Comparison of ENCODE assay signal across 9 mouse cellular contexts in genomic region chr9:65725291-65725622, GRCm38 (mm10). TPM values are rescaled to one million over a fixed set of nuclear protein-coding genes. Genes with fewer than 3 reads are reported as not detected.
DNase-seq lines count a peak whose midpoint lies in the region; ATAC-seq lines count a peak whose summit lies in the region.
"Had no signal": no experiment of that assay in that cellular context is flagged by ENCODE, and none has a peak within 500 bp of the region (broad histone marks: within the 10 kb centered on the region; RNA-seq: fewer than 3 reads in every experiment).

No protein-coding gene starts in this region.

- no peak for ATAC-seq in embryonic facial prominence, embryonic 13.5 days (ENCODE audit: insufficient number of reproducible peaks, insufficient read depth, low FRiP score, low TSS enrichment, low read depth)
- ATAC-seq in limb, embryonic 12.5 days (ENCODE audit: insufficient number of reproducible peaks, insufficient read depth, low FRiP score, low TSS enrichment, low read depth) = no peak
- peak; percentile 44; the same call in 1 of the 2 replicates for ATAC-seq in megakaryocyte-erythroid progenitor cell, adult 5-6 weeks (replicated peaks; ENCODE audit: low FRiP score, low TSS enrichment, poor library complexity, severe bottlenecking)
- ATAC-seq: lung, postnatal 0 days had no signal

- no peak overlapping the region for H3K4me2 ChIP-seq in embryonic facial prominence, embryonic 13.5 days
- H3K4me2 ChIP-seq in limb, embryonic 12.5 days = no peak overlapping the region

- no peak overlapping the region for H3K4me3 ChIP-seq in embryonic facial prominence, embryonic 13.5 days
- H3K4me3 ChIP-seq in embryonic facial prominence, embryonic 10.5 days = no peak overlapping the region
- H3K4me3 ChIP-seq in limb, embryonic 12.5 days (replicated peaks) = no peak overlapping the region
- H3K4me3 ChIP-seq in limb, embryonic 10.5 days = no peak overlapping the region

- 64% methylated on average over 4 of the region's 4 CpGs for WGBS in embryonic facial prominence, embryonic 13.5 days
- 70% methylated on average over 4 of the region's 4 CpGs for WGBS in embryonic facial prominence, embryonic 10.5 days
- WGBS in limb, embryonic 12.5 days = 56% methylated on average over 4 of the region's 4 CpGs
- 71% methylated on average over 4 of the region's 4 CpGs for WGBS in limb, embryonic 10.5 days

- H3K36me3 ChIP-seq in embryonic facial prominence, embryonic 13.5 days = peaks cover 16% of the 10 kb centered on the region
- peaks cover 39% of the 10 kb centered on the region for H3K36me3 ChIP-seq in embryonic facial prominence, embryonic 10.5 days (replicated peaks)
- H3K36me3 ChIP-seq in limb, embryonic 12.5 days = peaks cover 15% of the 10 kb centered on the region
- peaks cover 33% of the 10 kb centered on the region for H3K36me3 ChIP-seq in limb, embryonic 10.5 days

- H3K27ac ChIP-seq in embryonic facial prominence, embryonic 13.5 days = peak overlapping the region; percentile 71
- no peak overlapping the region for H3K27ac ChIP-seq in embryonic facial prominence, embryonic 10.5 days (replicated peaks)
- H3K27ac ChIP-seq in limb, embryonic 12.5 days = peak overlapping the region; percentile 57; the same call in 1 of the 2 replicates
- no peak overlapping the region for H3K27ac ChIP-seq in limb, embryonic 10.5 days

- H3K9me3 ChIP-seq in embryonic facial prominence, embryonic 13.5 days = no peaks in the 10 kb centered on the region
- H3K9me3 ChIP-seq in embryonic facial prominence, embryonic 10.5 days = no peaks in the 10 kb centered on the region
- no peaks in the 10 kb centered on the region for H3K9me3 ChIP-seq in limb, embryonic 12.5 days
- H3K9me3 ChIP-seq in limb, embryonic 10.5 days (replicated peaks) = no peaks in the 10 kb centered on the region

- no peaks in the 10 kb centered on the region for H3K27me3 ChIP-seq in embryonic facial prominence, embryonic 13.5 days
- no peaks in the 10 kb centered on the region for H3K27me3 ChIP-seq in embryonic facial prominence, embryonic 10.5 days (replicated peaks; ENCODE audit: low read depth, poor library complexity, severe bottlenecking)
- H3K27me3 ChIP-seq in limb, embryonic 12.5 days = no peaks in the 10 kb centered on the region
- no peaks in the 10 kb centered on the region for H3K27me3 ChIP-seq in limb, embryonic 10.5 days (ENCODE audit: low read depth, poor library complexity, severe bottlenecking)

- H3K4me1 ChIP-seq in embryonic facial prominence, embryonic 13.5 days = peaks cover 15% of the 10 kb centered on the region
- peaks cover 33% of the 10 kb centered on the region for H3K4me1 ChIP-seq in embryonic facial prominence, embryonic 10.5 days
- peaks cover 23% of the 10 kb centered on the region for H3K4me1 ChIP-seq in limb, embryonic 12.5 days (replicated peaks)
- peaks cover 10% of the 10 kb centered on the region for H3K4me1 ChIP-seq in limb, embryonic 10.5 days

- no peak for DNase-seq in embryonic facial prominence, embryonic 10.5 days (ENCODE audit: low spot score)
- no peak for DNase-seq in limb, embryonic 10.5 days (ENCODE audit: low spot score)
- peak; percentile 42 for DNase-seq in telencephalon, adult 2 months (ENCODE audit: low read depth, low spot score)
- no peak for DNase-seq in urinary bladder, postnatal 36 days (ENCODE audit: low spot score in 2 of 2)
- DNase-seq in spleen, postnatal 36 days (ENCODE audit: low spot score in 2 of 2) = no peak

- H3K9ac ChIP-seq in embryonic facial prominence, embryonic 13.5 days = 0 out of 2 replicates have a peak overlapping the region, but pooled peaks have one; percentile 2
- H3K9ac ChIP-seq in limb, embryonic 12.5 days (replicated peaks) = no peak overlapping the region

RNA-seq across cellular contexts. Expression of gene Oaz2, which starts 57.5 kb away (rescaled TPM):
- 295 and 315 TPM in 2 replicates for polyA plus RNA-seq in embryonic facial prominence, embryonic 13.5 days (2015; fragmentation: Nextera tagmentation; extraction: Ambion mirVana)
- 251 and 270 TPM in 2 replicates for polyA plus RNA-seq in embryonic facial prominence, embryonic 10.5 days (2016; fragmentation: Nextera tagmentation; extraction: Ambion mirVana)
- 294 and 296 TPM in 2 replicates for polyA plus RNA-seq in limb, embryonic 12.5 days (2016; fragmentation: Nextera tagmentation; extraction: Ambion mirVana)
- polyA plus RNA-seq in limb, embryonic 10.5 days (2016; fragmentation: Nextera tagmentation; extraction: Ambion mirVana) = 267 and 319 TPM in 2 replicates
- 22.1 and 23.4 TPM in 2 replicates for total RNA-seq in megakaryocyte-erythroid progenitor cell, adult 5-6 weeks (2014; fragmentation: Nextera tagmentation)
- 34.7 and 36.1 TPM in 2 replicates for total RNA-seq in megakaryocyte-erythroid progenitor cell, adult 5-6 weeks (2017)

Comparison
In these comparisons a context has a peak if more than half of its experiments do, and no peak if none do; other contexts are left out.
1. H3K27ac ChIP-seq: peak in embryonic facial prominence, embryonic 13.5 days (single experiment) and limb, embryonic 12.5 days (single experiment); none in embryonic facial prominence, embryonic 10.5 days (single experiment) and limb, embryonic 10.5 days (single experiment).